Mouse (Mus musculus) urinary bladder, adult 18-20 months (tissue): Measurements from ENCODE around the gene Dusp5.
"Not testable (repeated sequence)": the region's sequence is repeated elsewhere in the genome, so short reads cannot be mapped to it uniquely, and the experiment has no call there.

Experiments used
- DNase-seq, 2 experiments: peaks; one replicate each; pipeline ENCODE4 v3.0.0; 2022; ENCODE audit warnings: low spot score in 2 of 2, mixed read lengths in 2 of 2

Gene Dusp5

GRCm38 (mm10) chr19:53528752-53529454, at the start of gene Dusp5:
TSS of gene Dusp5 (plus strand) at chr19:53529109.
- peak; percentile 96 to 99 for DNase-seq

GRCm38 (mm10) chr19:53479590-53479989, 49.3 kb upstream of the Dusp5 start:
- DNase-seq = no peak

GRCm38 (mm10) chr19:53482093-53482492, 46.8 kb upstream of the Dusp5 start:
- no peak for DNase-seq

- no peak for DNase-seq
Measured at GRCm38 (mm10) chr19:53482527-53482926, 46.4 kb upstream of the Dusp5 start.

DNA sequence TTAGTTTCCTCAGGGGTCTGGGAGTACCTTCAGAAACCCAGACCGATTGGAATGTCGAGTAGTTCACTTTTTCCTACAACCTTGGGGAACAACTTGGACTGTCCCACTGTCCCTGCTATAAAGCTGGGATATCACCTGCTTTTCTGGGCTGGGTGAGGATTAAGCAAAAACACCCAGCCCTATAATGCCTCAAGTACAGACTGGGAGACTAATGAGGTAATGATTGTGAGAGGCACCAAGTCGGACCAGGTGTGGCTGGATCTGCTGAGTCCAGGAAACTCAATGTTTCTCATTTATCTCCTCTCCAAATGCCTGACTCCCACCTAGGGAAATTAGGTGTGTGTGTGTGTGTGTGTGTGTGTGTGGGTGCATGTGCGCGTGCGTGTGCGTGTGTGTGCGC, 44.9 kb upstream of the Dusp5 start:
- no peak for DNase-seq

GRCm38 (mm10) chr19:53484918-53485317, 44.0 kb upstream of the Dusp5 start:
- DNase-seq = no peak

DNA sequence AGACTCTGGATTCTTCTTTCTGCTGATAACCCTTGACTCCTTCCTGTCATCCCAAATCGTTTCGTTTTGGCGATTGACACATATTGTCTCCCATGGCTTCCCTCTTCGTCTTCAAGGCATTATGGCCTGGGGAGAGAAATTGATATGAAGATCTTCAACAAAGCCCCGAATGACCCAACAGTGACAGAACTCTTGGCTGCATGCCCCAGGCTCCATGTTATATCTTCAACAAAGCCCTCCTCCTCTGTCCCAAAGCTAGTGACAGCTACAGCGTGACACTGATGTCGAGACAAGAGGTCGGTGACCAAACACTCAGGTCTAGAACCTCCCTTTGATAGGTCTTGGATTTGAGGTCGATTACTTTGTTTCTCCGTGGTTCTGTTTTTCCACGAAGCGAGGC, 39.7 kb upstream of the Dusp5 start:
- no peak for DNase-seq

- DNase-seq = no peak
Measured at GRCm38 (mm10) chr19:53489910-53490309, 39.0 kb upstream of the Dusp5 start.

DNA sequence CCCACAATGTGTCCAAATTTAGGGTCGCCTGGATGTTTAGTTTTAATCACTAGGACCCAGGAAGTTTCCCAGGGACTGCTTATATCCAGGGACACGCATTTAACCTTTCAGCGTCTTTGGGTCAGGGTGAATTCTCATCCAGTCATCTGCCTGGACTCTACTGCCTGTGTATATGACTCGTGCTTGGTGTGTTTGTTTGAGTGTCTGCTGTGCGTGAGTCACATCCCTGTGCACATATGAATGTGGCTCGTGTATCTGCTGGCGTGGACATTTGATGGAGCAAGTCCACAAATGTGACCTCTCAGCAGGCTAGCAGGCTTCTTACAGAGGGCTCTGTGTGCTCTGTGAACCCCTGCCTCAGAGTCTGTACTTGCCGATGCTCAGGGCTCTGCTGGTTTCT, 38.0 kb upstream of the Dusp5 start:
- DNase-seq = no peak

DNA sequence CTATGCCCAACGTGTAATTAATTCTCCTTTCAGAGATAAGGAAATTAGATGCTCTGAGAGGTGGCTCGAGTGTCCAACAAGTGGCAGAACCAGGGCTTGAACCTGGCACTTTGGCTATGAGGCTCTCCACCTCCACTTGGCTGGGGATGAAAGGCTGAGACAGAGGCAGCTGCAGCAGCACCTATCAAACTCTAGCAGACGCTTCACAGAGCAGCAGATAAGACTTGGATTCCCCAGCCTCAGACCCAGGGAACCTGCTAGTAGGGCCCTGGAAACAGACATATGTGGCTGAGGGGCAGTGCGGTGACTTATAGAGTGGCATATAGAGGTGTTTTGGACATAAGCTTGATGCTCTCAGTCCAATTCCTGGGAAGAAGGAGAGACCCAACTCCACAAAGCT, 36.4 kb upstream of the Dusp5 start:
- no peak for DNase-seq

GRCm38 (mm10) chr19:53493866-53494265, 35.0 kb upstream of the Dusp5 start:
- no peak for DNase-seq

GRCm38 (mm10) chr19:53497910-53498309, 31.0 kb upstream of the Dusp5 start:
- DNase-seq = no peak

- DNase-seq = no peak
Measured at GRCm38 (mm10) chr19:53499049-53499448, 29.9 kb upstream of the Dusp5 start.

DNA sequence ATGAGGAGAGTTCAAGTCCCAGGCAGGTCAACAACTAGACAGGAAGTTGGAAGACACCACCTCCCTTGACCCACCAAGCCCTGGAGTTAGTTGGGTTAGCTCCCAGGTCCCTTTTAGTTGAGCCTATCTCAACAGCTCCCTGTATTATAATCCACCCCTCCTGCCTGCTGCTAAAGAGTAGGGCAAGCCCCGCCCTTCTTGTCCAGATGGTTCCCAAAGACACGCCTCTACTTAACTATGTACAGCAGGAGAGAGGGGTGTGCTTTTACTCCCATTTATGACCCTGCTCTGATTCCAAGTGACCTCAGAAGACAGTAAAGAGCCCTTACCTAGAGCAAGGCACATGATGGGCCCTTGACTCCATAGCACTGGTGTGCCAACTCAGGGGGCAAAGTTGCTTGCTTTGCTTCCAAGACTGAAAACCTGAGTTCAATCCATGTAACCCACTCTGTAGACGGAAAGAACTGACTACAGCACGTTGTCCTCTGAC, 29.4 kb upstream of the Dusp5 start:
- DNase-seq = no peak

DNA sequence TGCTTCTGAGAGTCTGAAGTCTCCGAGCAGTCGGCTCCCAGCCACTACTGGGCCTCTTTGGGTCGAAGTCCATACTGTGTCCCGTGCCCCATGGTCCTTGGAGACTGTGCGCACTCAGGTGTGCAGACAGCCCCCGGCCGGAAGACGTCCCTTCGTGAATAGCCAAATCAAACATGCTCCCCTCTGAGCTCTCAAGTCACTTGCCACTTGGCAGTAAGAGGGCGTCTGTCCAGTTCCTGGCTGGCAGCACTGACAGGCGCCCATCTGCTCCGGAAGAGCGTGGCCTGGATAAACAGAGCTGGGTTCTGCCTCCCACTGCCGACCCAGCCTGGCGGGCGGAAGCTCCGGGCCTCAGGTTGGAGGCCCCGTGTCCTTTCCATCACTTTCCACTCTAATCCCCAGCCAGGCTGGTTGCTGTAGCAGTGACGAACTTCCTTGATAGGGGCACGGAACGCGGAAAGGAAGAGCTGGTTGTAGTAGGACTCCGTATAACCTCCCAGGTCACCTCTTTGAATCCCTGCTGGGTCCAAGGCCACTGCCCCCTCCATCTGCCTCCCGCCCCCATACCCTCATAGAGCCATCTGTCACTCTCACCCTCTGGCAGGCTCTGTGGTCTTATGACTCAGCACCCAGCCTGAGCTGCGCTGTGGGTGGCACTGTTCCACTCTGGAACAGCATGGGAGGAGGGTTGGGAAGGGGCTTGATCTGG, 28.5 kb upstream of the Dusp5 start:
- DNase-seq = no peak

DNA sequence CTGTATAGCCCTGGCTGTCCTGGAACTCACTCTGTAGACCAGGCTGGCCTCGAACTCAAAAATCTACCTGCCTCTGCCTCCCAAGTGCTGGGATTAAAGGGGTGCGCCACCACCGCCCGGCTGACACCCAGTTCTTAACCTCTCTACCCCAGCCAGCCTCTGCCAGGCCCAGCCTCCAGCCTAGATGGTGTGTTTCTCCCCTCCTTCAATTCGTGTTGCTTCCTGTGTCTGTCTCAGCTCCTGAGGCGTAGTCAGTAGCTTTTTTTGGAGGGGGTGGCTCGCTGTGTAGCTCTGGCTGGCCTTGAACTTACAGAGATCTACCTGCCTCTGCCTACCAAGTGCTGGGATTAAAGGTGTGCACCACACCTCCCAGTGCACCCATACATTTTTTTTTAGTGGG, 27.7 kb upstream of the Dusp5 start:
- not testable (repeated sequence) for DNase-seq

DNA sequence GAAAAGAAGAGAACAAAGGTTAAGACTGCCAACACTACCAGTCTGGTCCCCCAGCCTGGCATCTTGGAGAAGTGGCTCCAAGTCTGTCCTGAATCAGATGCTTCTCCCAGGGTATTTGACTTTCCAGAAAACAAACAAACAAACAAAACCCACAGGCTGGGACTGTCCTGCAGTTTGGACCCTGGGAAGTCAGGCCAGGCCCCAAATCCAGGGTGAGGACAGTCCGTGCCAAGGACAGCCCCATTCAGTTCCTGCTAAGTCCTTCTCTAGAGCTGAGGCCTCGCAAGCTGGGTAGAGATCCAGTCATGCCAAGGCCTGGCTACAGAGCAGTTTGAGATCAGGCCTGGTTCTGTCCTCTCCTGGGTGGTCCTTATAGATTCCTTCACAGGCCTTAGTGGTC, 27.1 kb upstream of the Dusp5 start:
- no peak for DNase-seq

DNA sequence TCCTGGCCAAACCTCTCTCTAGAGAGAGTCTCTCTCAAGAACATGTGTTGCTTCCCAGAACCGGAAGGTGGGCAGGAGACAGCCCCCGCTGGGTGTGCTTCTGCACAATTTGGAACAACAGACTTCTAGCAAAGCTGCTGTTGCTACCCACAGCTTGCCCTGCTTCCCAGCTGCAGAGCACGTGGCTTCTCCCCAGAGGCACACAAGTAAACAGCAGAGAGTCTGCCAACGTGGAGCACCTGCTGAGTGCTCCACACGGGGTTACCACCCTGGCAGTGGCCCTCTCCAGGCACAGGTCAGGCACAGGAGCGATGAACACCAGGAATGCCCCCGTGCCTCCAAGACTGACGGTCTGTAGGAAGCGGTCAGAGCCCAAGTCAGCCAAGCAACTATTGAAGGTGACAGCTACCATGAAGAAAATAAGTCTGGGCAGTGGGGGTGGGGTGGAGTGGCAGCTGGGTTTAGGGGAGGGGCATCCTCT, 26.0 kb upstream of the Dusp5 start:
- DNase-seq = no peak

- DNase-seq = no peak
Measured at GRCm38 (mm10) chr19:53504181-53504580, 24.7 kb upstream of the Dusp5 start.

DNA sequence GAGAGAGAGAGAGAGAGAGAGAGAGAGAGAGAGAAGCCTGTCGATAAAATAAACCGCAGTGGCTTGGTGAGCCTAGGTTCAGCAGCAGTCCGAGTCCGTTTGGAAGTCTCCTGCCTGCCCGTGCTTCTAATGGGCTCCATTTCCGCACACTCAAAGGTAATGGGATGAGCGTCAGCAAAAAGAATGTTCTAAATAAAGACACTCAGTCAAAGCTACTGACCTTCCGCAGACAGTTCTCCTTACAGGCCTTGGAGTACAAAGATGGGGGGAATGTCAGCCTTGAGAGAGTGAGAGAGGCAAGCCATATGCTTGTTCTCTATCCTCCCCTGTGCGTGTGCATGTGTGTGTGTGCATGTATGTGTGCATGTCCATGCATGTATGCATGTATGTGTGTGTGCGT, 23.2 kb upstream of the Dusp5 start:
- no peak for DNase-seq

- DNase-seq = no peak
Measured at GRCm38 (mm10) chr19:53507497-53507896, 21.4 kb upstream of the Dusp5 start.

- DNase-seq = peak; percentile 12 to 26
Measured at GRCm38 (mm10) chr19:53511244-53511934, 17.5 kb upstream of the Dusp5 start.
